Mouse (Mus musculus): ENCODE measurements around the gene Tifab.
"Not testable (repeated sequence)": the region's sequence is repeated elsewhere in the genome, so short reads cannot be mapped to it uniquely, and the experiment has no call there.

Gene Tifab

GRCm38 (mm10) chr13:56178416-56179035 is at the start of gene Tifab:
Gene Tifab, minus strand, starts transcription at chr13:56178885.
- DNase-seq: no peak

GRCm38 (mm10) chr13:56226175-56226954 is 47.7 kb upstream of the Tifab start:
- DNase-seq: peak; percentile 43

GRCm38 (mm10) chr13:56223625-56224024 is 44.9 kb upstream of the Tifab start:
- no peak for DNase-seq

- no peak for DNase-seq
Measured at GRCm38 (mm10) chr13:56222849-56223246, 44.2 kb upstream of the Tifab start.

- peak; percentile 26 for DNase-seq
Measured at GRCm38 (mm10) chr13:56221995-56222848, 43.5 kb upstream of the Tifab start.

- DNase-seq: peak; percentile 25
Measured at GRCm38 (mm10) chr13:56221129-56221910, 42.6 kb upstream of the Tifab start.

DNA sequence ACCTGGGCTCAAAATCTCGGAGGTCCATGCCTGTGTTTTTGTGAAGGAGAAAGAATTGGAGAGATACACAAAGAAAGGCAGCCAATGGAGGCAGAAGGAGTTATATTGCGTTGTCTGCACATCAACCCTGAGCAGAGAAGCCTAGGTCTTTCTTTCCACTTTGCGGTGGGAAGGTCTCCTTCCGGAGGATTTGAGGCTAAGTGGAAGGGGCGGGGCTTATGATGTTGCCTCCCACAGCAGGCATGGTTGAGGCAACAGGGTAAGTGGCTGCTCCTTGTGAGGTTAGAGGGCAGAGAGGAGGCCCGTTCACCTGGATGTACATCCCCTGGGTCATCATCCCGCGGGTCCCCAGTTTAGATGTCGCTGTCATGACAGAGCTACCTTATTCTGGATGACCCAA is 40.6 kb upstream of the Tifab start:
- no peak for DNase-seq

DNA sequence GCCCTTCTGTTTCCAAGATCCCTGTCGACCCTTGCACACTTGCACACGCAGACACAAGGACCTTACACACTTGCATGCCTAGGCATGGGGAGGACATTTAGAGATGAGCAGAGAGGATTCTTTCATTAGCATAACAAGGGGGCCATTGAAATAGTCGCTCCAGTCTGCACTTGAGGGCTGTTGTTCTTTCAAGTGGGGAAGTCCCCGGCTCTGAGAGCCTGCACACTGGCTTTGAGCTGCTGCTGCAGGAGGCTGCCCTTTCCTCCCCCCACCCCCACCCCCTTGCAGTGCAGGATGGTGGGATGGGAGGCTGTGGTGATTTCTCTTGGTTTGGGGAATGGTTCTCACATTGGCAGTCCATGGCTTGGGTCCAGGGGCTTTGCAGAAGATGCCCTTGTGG is 37.4 kb upstream of the Tifab start:
- DNase-seq: no peak

GRCm38 (mm10) chr13:56214633-56215032 is 35.9 kb upstream of the Tifab start:
- no peak for DNase-seq

DNA sequence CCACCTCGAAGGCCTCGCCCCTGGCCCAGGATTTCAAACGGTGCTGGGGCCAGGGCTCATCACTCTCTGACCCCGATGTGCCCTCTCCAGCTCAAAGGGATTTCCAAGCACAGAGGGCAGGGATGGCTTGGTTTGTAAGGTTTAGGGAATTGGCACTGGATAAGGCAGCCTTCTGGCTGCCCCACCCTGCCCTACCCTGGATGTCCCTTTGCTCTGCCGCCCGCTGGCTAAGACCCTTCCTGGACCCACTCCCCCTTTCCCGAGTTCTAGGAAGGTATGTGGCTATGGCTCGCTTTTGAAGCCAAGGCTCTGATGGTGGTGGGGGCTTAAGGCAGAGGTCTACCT is 30.4 kb upstream of the Tifab start:
- DNase-seq: no peak

DNA sequence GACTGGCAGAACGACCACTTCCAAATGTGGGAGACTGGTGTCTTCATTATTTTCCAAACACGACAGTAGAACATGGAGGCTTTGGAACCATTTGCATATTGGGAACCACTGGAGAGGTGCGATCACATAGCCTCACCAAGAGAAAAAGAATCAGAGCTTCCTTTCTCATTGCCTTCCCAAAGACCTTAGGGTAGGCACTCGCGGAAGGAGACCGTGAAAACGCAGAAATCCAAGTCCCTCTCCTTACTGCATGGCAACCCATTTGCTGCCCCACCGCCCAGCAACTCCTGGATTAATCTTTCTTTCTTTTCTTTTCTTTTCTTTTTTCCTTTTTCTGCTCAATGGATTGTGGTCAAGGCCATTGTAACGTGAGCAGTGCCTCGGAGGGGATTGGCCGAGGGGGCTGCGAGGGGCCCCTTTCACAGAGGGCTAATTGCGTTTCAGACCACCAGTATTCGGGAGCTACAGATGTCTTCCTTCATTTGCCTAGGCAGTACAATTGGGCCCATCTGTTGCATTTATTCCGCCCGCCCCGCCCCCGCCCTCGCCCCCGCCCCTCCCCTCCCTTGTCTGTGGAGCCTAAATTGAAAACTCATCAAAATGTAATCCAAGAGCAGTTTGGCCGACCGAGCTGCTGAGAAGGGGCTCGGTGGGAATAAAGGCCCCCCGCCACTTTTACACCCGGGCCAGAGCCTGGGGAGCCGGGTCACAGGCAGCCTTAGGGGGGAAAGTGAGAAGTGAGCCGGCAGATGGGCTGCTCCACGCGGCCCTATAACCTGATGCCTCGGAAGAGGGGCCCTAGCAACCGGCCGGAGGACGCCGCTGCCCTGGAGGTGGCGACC is 29.8 kb upstream of the Tifab start:
- no peak for DNase-seq

GRCm38 (mm10) chr13:56199506-56199905 is 20.8 kb upstream of the Tifab start:
- no peak for DNase-seq

DNA sequence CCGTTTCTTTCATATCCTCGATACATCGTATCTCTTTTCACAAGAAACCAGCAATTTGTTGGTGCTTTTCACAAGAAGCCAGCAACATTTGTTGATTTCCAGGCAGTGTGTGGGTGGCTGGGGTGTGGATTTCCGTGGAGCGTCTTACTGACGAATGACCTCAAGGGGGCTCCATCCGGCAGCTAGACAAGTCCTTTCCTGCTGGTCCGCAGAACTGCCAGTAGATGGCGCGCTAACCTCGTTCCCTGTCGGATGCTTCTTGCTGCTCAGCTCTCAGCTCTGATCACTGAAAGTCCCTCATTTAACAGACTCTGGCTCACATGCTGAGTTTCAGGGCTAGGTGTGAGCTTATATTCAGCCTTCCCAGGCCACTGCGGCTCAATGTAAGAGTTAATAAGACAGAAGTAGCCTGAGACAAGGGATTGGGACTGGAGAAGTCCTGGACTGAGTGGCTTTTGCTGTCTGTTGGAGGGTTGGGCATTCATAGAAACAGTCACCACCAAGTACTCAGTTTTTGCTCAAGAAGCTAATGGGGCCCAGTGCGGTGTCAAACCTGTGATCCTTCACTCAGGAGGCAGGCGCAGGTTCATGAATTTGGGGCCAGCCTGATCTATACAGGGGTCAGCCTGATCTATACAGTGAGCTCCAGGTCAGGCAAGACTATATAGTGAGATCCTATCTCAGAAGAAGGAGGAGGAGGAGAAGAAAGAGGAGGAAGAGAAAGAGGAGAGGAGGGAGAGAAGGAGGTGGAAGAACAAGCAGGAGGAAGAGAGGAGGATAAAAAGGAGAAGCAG is 19.0 kb upstream of the Tifab start:
- peak; percentile 84 for DNase-seq

GRCm38 (mm10) chr13:56197031-56197430 is 18.3 kb upstream of the Tifab start:
- DNase-seq: no peak

- DNase-seq: not testable (repeated sequence)
Measured at GRCm38 (mm10) chr13:56195824-56196223, 17.1 kb upstream of the Tifab start.

DNA sequence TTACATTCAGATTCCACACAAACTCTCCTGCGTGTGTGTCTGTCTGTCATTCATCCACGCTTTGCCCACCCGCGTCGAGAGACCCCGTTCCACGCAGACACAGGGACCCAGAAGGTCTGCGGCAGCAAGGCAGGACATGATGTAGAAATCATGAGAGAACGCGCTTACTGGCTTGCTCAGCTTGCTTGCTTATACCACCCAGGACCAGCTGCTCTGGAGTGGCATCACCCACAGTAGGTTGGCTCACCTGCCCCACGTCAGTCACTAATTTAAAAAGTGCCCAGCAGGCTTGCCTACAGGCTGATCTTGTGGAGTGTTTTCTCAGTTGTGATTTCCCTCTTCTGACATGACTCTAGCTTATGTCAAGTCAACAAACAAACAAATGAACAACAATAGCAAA is 15.5 kb upstream of the Tifab start:
- DNase-seq: not testable (repeated sequence)

DNA sequence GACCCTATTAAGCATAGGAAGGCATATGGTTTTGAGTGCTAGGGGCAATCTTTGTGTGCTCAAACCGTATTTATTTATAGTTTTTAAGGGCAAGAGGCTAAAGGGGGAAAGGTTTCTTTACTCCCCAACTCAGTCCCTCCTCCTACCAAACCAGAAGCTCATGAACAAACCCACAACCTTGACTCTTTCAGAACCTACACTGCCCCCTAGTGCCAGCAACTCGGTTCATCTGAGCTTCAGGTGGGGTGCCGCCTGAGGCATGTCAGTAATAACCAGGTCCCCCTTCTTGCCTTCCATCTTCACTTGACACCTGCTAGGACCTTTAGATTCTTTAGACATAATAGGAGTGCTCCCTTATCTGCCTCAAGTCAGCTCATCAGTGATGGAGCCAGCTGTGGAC is 12.5 kb upstream of the Tifab start:
- peak; percentile 48 for DNase-seq

DNA sequence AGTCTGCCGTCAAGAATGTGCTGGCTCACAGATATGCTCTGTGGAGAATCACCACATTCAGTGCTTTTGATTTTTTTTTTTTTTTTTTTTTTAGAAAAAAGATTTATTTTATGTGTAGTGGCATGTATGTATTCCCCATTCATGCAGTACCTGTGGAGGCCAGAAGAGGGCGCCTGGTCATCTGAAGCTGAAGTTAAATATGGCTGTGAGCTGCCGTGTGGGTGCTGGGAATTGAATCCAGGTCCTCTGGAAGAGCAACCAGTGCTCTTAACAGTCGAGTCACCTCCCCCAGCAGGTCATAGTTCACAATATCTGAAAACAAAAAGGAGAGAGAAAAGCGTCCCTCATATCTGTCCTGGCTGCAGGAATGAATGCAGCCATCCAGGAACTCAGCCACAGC is 11.0 kb upstream of the Tifab start:
- no peak for DNase-seq

DNA sequence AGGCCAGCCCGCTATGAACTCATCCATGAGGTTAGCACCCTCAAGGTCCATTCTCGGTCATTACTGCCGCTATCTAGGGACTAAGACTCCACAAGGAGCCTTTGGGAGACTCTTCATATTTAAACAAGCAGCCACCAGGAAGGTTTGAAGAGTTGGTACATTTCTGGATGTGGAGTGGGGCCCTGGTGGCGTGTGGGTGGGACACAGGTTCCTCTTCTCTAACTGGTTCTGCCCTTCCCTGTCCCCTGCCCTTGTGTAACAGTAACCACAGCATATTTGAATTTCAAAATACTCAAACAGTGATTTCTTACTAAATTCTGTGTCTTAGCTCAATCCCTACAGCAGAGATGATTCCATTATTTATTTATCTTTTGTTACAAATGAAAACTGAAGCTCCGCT is 5.0 kb upstream of the Tifab start:
- no peak for DNase-seq

DNA sequence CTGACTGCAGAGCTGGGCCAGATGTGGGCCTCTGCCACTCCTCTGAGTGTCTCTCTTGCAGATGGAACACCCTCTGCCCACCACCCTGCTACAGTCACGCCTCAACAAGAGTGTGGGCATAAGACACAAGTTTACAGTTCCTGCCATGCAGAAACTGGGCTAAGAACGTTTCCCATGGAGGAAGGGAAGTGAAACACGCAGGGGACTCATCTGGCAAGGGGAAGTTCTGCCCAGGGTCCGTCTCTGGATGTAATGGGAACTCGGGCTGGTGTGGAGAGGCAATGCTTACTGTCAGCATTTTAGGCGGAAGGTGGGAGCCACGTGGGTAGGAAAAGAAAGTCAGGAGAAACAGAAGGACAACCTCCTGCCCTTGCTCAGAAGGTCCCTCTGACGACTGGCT is 2.7 kb upstream of the Tifab start:
- DNase-seq: no peak

DNA sequence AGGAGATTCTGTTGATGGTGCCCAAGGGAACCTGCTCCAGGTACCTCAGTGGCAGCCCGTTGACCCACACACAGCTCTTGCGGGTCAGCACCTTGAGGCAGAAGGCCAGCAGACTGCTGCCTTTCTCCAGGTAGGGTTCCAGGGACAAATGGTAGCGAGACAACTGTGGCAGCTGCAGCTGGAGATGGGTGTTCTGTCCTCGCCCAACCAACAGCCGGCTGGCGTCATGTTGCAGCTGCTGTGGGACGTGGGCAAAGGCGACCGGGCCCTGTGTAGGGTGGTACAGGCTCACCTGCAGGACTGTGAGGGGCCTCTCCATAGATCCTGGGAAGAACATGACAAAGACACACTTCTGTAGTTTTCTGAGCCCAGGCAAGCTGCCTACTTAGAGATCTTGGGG is 2.4 kb downstream of the Tifab start:
- no peak for DNase-seq

All from right cerebral cortex, postnatal 14 days (tissue).